Mouse (Mus musculus) thymus, adult 2 months (tissue): ENCODE measurements around the gene Tcf7l2.

ENCODE experiments used
- CTCF ChIP-seq: fragments of 200-500 bp; IDR thresholded peaks from 2 replicates; pipeline ENCODE4 v1.5.1; 2012; ENCODE audit warnings: mild to moderate bottlenecking, control low read depth, low read length, moderate library complexity, borderline replicate concordance; ENCODE audit not compliant: control insufficient read depth, poor library complexity, insufficient read depth; ENCODE audit errors: extremely low read depth
- POLR2A ChIP-seq: fragments of 200-500 bp; IDR thresholded peaks from 2 replicates; pipeline ENCODE4 v1.6.1; 2012; ENCODE audit warnings: mild to moderate bottlenecking, low read length, control low read depth, moderate library complexity; ENCODE audit not compliant: control insufficient read depth, poor library complexity, insufficient read depth; ENCODE audit errors: extremely low read depth

GRCm38 (mm10) chr19:55845702-55846101 lies 104.1 kb downstream of the Tcf7l2 start:
- TF ChIP-seq CTCF (no peak), POLR2A (no peak)
